Mouse (Mus musculus) left cerebral cortex, adult 18-20 months (tissue): ENCODE measurements around the gene Rps15. TPM values are rescaled to one million over a fixed set of nuclear protein-coding genes. Genes with fewer than 3 reads are reported as not detected.
"Not testable (repeated sequence)": the region's sequence is repeated elsewhere in the genome, so short reads cannot be mapped to it uniquely, and the experiment has no call there.

Experiments used
- DNase-seq, 2 experiments: peaks; one replicate each; pipeline ENCODE4 v3.0.0; 2021 to 2022; ENCODE audit warnings: low spot score in 2 of 2, mixed read lengths in 1 of 2
- long read RNA-seq, 2 experiments: library from polyadenylated mRNA; stranded (forward); transcript quantifications; one replicate each; pipeline ENCODE4 v2.0.0; 2021
- total RNA-seq, 2 experiments: library from RNA; stranded (reverse); gene quantifications; 2 replicates each; pipeline ENCODE4 v1.2.3; 2021

The Rps15 gene
- 1,000 to 10,000 TPM in 1 of 2 experiments, 100 to 1,000 TPM in 1; 965 to 1,061 TPM for total RNA-seq
- long read RNA-seq, experiment 1, transcript Rps15-201 (3 exons, 572 nt) = minor isoform, 9 of 101 reads
- long read RNA-seq, experiment 1, transcript Rps15-202 (4 exons, 500 nt) = major isoform, 80 of 101 reads
- long read RNA-seq, experiment 1, partial matches to known transcripts = 3 of 101 reads
- long read RNA-seq, experiment 1, other reads (novel, unspliced or antisense) = 9 of 101 reads
- long read RNA-seq, experiment 2, transcript Rps15-201 (3 exons, 572 nt) = minor isoform, 8 of 119 reads
- long read RNA-seq, experiment 2, transcript Rps15-202 (4 exons, 500 nt) = major isoform, 95 of 119 reads
- long read RNA-seq, experiment 2, partial matches to known transcripts = 9 of 119 reads
- long read RNA-seq, experiment 2, other reads (novel, unspliced or antisense) = 7 of 119 reads

DNA sequence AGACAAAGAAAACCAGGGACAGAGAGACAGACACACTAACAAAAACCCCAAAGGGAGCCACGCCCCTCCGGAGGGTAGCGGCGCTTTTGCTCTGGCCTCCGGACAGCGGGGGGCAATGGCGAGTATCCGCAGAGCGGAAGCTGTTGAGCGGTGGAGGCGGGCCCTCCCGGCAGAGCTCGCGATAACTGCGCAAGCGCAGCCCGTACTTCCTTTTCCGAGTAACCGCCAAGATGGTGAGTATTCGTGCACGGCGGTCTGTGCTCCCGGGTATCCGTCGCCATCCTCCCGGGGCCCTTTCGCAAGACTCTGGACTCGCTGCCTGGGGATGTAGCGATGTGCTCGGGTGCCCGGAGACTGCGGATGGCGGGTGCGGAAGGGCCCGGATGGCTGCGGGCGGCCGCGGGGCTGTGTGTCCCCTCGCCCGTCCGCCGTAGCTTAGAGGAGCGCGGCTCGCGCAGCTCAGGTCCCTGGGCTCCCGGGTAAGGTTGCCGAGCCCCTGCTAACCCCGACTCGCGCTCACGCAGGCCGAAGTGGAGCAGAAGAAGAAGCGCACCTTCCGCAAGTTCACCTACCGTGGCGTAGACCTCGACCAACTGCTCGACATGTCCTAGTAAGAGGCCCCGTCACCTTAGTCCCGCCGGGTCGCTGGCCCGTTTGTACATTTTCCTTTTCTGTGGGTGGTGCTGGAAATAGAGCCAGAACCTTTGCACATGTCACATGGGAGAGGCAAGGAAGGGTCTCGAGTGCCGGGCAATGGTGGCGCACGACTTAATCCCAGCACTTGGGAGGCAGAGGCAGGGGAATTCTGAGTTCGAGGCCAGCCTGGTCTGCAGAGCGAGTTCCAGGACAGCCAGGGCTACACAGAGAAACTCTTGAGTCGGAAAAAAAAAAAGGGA is at the start of gene Rps15:
Rps15 (plus strand) TSS at position 203 of the 896 bp plus-strand sequence.
- DNase-seq = peak; percentile 91 to 92

DNA sequence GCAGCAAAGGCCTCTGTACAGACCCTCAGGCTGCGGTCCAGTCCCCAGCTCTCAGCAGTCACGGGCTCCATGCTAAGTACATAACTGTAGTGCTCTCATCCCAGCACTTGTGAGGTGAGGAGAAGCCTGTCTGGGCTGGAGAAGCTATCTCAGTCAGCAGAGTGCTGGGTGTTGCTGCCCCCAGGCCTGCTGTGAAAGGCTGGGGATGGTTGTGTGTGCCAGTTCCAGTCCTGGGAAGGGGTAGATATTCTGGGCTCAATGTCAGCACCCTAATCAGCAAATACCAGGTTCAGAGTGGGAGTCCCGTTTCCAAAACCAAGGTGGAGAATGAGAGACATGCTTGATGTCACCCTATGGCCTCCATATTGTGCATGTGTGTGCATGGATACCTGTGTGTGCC is 49.6 kb upstream of the Rps15 start:
- no peak for DNase-seq

DNA sequence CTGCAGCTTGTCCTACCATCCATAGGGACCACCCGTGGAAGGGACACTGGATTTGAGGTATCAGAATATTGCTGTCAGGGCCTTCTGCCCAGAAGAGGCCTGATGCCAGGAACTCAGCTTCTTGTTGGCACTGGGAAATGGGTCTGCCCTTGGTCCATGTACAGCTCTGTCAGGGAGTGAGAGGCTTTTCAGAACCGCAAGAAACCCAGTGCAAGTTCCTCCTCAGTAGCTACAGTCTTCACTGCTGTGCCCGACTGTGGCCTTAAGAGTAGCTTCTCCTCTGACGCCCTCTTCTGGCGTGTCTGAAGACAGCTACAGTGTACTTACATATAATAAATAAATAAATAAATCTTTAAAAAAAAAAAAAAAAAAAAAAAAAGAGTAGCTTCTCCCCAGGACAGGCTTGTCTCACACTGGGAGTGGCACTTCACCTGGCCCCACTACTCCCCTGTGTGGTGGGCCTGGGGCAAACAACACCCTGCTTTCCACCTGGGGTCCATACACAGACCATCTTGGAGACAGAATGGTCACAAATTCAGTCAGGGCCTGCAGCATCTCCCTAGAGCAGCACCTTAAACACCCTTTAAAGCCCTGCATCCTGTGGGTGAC is 47.4 kb upstream of the Rps15 start:
- no peak for DNase-seq

DNA sequence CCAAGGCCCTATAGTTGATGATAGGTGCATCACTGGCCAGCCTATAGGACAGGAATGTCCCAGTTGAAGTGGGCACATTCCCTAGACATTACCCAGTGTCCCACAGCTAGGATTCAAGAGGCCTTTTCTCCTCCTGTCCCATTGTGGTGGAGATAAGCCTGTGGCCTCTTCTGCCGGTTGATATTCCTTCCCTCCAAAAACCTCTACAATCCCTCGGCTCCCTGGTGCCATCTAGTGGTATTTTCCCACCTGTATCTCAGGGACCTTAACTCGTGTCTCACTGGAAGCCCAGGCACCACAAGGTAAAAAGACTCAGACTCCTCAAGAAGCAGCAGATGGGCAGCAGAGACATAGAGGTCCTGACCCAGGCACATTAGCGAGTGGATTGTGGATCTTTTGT is 46.7 kb upstream of the Rps15 start:
- peak; percentile 88 to 92 for DNase-seq

GRCm38 (mm10) chr10:80247849-80248248 is 44.4 kb upstream of the Rps15 start:
- DNase-seq = no peak

DNA sequence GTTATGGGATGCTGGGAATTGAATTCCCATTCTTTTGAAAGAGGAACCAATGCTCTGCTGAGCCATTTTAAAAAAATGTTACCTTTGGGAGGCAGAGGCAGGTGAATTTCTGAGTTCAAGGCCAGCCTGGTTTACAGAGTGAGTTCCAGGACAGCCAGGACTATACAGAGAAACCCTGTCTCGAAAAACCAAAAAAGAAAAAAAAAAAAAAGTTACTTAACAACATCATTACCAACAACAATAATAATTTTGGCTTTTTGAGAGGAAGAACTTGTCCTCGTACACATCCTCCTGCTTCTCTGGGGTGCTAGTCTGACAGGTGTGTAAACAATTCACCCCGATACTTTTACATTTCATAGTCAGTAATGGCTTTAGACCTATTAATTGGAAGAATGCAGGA is 43.8 kb upstream of the Rps15 start:
- not testable (repeated sequence) for DNase-seq

GRCm38 (mm10) chr10:80248971-80249640 is 43.1 kb upstream of the Rps15 start, which contains the start of gene Ndufs7:
Gene Ndufs7, plus strand, starts transcription at chr10:80249121.
- DNase-seq = peak; percentile 94 to 95

- no peak for DNase-seq
Observed at GRCm38 (mm10) chr10:80250059-80250458, 42.2 kb upstream of the Rps15 start.

- no peak for DNase-seq
Observed at GRCm38 (mm10) chr10:80250573-80250972, 41.7 kb upstream of the Rps15 start.

GRCm38 (mm10) chr10:80252011-80252410 is 40.2 kb upstream of the Rps15 start:
- DNase-seq = no peak

GRCm38 (mm10) chr10:80252493-80253274 is 39.6 kb upstream of the Rps15 start:
- DNase-seq = no peak

GRCm38 (mm10) chr10:80253551-80253950 is 38.7 kb upstream of the Rps15 start:
- no peak for DNase-seq

DNA sequence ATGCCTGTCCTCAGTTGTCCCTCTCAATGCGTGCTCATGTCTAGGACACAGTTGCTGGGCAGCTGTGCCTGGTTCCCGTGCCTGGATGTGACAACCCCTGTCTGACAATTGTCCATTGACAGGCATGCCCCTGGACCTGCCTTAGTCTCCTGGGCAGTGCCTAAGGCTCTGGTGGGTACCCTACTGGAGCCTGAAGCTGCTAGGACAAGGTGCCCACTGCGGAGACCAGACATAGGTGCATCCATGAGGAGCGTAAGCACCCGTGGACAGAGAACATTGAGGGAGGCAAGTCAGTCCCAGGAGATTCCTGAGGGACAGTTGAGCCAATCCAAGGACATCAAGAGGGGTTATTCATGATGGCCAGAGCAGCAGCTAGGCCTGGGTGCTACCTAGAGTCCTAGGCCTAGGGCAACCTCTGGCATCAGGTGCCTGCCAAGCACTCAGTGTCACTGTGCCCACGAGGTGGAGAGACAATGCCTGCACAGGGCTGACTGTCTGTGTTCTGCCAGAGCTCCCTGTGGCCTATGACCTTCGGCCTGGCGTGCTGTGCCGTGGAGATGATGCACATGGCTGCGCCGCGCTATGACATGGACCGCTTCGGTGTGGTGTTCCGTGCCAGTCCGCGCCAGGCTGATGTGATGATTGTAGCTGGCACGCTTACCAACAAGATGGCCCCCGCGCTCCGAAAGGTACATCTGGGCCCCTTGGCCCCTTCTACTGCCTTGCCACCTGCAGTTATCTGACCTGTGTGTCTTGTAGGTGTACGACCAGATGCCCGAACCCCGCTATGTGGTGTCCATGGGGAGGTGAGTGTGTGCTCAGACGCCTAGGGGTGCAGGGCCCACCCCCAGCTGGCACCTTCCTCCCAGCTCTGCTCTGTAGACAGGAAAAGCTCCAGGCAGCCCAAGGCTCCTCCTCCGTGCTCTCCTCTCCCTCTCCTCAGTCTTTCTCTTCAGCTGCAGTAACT is 37.6 kb upstream of the Rps15 start:
- DNase-seq = no peak

GRCm38 (mm10) chr10:80255881-80256535 is 36.2 kb upstream of the Rps15 start:
- no peak for DNase-seq

DNA sequence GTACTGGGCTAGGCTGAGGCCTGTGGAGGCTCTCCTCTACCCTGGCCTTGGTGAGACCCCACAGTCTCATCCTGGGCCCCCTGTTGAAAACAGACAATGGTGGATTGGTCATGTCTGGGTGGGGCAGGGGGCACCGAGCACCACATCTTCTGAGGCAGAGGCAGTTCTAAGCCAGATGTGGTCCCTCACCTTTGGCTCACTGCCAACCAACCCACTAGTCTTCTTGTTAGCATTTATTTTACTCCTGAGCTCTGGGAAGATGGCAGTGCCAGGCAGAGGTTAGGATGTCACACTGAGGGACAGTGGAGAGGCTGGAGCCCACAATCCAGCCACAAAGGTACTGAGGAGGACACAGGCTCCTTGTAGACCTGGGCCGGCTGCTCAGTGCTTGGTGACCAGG is 34.3 kb upstream of the Rps15 start:
- no peak for DNase-seq

- no peak for DNase-seq
Observed at GRCm38 (mm10) chr10:80258752-80259462, 33.3 kb upstream of the Rps15 start.

DNA sequence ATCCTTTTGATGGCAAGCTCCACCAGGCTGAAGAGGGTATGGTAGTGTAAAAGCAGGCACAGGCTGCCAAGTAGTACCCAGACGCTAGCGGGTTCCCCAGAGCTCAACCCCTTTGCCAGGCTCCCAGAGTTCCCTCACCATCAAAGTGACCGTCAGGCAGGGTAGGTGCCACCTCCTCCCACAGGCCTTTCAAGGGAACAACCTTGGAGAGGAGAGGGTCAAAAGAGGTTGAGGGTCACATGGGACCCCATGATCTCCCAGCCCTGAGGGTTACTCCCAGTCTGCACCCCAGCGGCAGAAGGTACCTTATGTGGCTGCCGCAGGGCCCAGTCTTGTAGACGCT is 32.8 kb upstream of the Rps15 start:
- DNase-seq = no peak
